20 mouse cellular contexts compared by ENCODE assay signal in the genomic region with DNA sequence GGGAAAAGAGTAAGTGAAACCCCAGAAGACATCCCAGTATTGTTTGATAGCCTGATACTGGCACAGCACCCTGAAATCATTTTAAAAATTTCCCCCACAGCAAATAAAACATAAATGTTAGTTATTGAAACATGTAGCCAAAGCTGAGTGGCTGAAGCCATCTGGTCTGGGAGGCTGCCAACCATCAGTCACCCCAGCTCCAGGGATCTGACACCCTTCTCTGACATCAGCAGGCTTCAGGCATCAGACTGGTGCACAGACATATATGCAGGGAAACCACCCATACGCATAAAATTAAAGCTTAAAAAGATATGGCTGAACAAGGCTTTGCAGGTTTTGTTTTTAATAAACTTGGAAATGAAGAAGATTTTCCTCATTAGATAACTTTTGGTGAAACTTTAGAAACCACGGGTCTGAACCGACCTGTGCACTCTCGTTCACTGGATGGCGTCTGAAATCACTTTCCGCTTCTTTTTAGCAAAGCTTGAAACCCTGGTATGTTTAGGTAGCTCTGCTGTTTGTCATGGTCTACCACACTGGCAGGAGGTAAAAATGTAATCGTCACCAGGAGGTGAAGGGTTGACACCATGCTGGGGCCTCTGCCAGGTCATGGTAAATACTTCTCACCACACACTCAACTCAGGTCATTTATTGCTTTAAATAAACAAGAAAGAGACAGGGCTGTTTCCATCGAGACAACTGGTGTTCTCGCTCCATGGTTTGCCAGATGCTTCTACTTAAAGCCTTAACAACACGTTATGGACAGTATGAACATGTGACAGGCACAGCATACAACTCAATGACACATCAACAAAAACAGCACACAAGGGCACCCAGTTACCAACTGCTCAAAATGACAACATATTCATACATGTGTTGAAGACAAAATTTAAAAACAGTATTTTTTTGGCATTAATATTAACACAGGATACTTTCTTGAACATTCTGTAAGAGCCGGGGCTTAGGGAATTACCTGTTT.
A peak's percentile ranks its signal among the peaks of the same experiment; 100 is the strongest.
DNase-seq lines count a peak whose midpoint lies in the region; ATAC-seq and TF ChIP-seq lines count a peak whose summit lies in the region.
"Had no signal": no experiment of that assay in that cellular context is flagged by ENCODE, and none has a peak within 500 bp of the region (broad histone marks: within the 10 kb centered on the region; RNA-seq: fewer than 3 reads in every experiment).

No protein-coding gene starts in this region.

- H3K27me3 ChIP-seq in embryonic facial prominence, embryonic 11.5 days (ENCODE audit: control insufficient read depth, insufficient read depth, low read length), result no peaks in the 10 kb centered on the region
- H3K27me3 ChIP-seq in embryonic facial prominence, embryonic 10.5 days (replicated peaks; ENCODE audit: low read depth, poor library complexity, severe bottlenecking), result no peaks in the 10 kb centered on the region
- no peaks in the 10 kb centered on the region for H3K27me3 ChIP-seq in heart, embryonic 16.5 days (ENCODE audit: control insufficient read depth, insufficient read depth, low read length)
- H3K27me3 ChIP-seq in lung, postnatal 0 days (replicated peaks; ENCODE audit: insufficient read depth, low read length), result no peaks in the 10 kb centered on the region
- H3K27me3 ChIP-seq: embryonic facial prominence, embryonic 15.5 days; hindbrain, embryonic 13.5 days; limb, embryonic 12.5 days; megakaryocyte, embryonic 14.5 days; neural tube, embryonic 13.5 days; stomach, embryonic 15.5 days had no signal

- no peak for ATAC-seq in embryonic facial prominence, embryonic 11.5 days (replicated peaks; ENCODE audit: insufficient number of reproducible peaks, low FRiP score, low TSS enrichment, low read depth)
- ATAC-seq in heart, embryonic 16.5 days (replicated peaks; ENCODE audit: extremely low read depth, insufficient read depth, low FRiP score), result 0 out of 2 replicates have a peak, but pooled peaks have one; percentile 58
- no peak for ATAC-seq in lung, postnatal 0 days
- ATAC-seq: liver, postnatal 0 days had no signal

- H3K9me3 ChIP-seq in embryonic facial prominence, embryonic 11.5 days (replicated peaks; ENCODE audit: control insufficient read depth, low read length), result no peaks in the 10 kb centered on the region
- no peaks in the 10 kb centered on the region for H3K9me3 ChIP-seq in embryonic facial prominence, embryonic 10.5 days
- no peaks in the 10 kb centered on the region for H3K9me3 ChIP-seq in heart, embryonic 16.5 days (replicated peaks; ENCODE audit: control insufficient read depth, low read length)
- H3K9me3 ChIP-seq in lung, postnatal 0 days (ENCODE audit: low read length), result no peaks in the 10 kb centered on the region
- H3K9me3 ChIP-seq: embryonic facial prominence, embryonic 15.5 days; hindbrain, embryonic 13.5 days; limb, embryonic 12.5 days; megakaryocyte, embryonic 14.5 days; neural tube, embryonic 13.5 days; stomach, embryonic 15.5 days had no signal

- no peak overlapping the region for H3K4me2 ChIP-seq in embryonic facial prominence, embryonic 11.5 days (ENCODE audit: low read depth, low read length)
- no peak overlapping the region for H3K4me2 ChIP-seq in heart, embryonic 16.5 days (ENCODE audit: low read depth, low read length)
- no peak overlapping the region for H3K4me2 ChIP-seq in lung, postnatal 0 days (replicated peaks; ENCODE audit: low read depth, low read length)
- H3K4me2 ChIP-seq: embryonic facial prominence, embryonic 15.5 days; hindbrain, embryonic 13.5 days; limb, embryonic 12.5 days; neural tube, embryonic 13.5 days; stomach, embryonic 15.5 days had no signal

- no peaks in the 10 kb centered on the region for H3K4me1 ChIP-seq in embryonic facial prominence, embryonic 11.5 days (ENCODE audit: control insufficient read depth, insufficient read depth, low read length)
- H3K4me1 ChIP-seq in embryonic facial prominence, embryonic 10.5 days, result peaks cover 35% of the 10 kb centered on the region
- peaks cover 9% of the 10 kb centered on the region for H3K4me1 ChIP-seq in heart, embryonic 16.5 days (ENCODE audit: control insufficient read depth, insufficient read depth, low read length)
- no peaks in the 10 kb centered on the region for H3K4me1 ChIP-seq in lung, postnatal 0 days (ENCODE audit: insufficient read depth, low read depth, low read length)
- H3K4me1 ChIP-seq: embryonic facial prominence, embryonic 15.5 days; hindbrain, embryonic 13.5 days; megakaryocyte, embryonic 14.5 days; stomach, embryonic 15.5 days had no signal

- WGBS in embryonic facial prominence, embryonic 11.5 days, result 69% methylated on average over 11 of the region's 11 CpGs
- 80% methylated on average over 11 of the region's 11 CpGs for WGBS in embryonic facial prominence, embryonic 10.5 days
- WGBS in heart, embryonic 16.5 days, result 50% methylated on average over 11 of the region's 11 CpGs
- 50% methylated on average over 11 of the region's 11 CpGs for WGBS in lung, postnatal 0 days

- no peak for TF ChIP-seq CTCF in lung, postnatal 0 days (IDR thresholded peaks at IDR 0.05)

- H3K27ac ChIP-seq in embryonic facial prominence, embryonic 11.5 days (replicated peaks; ENCODE audit: low read depth, low read length), result no peak overlapping the region
- no peak overlapping the region for H3K27ac ChIP-seq in embryonic facial prominence, embryonic 10.5 days (replicated peaks)
- peak overlapping the region; percentile 25 for H3K27ac ChIP-seq in heart, embryonic 16.5 days (ENCODE audit: low read length)
- H3K27ac ChIP-seq in lung, postnatal 0 days (ENCODE audit: low read length), result no peak overlapping the region
- H3K27ac ChIP-seq: embryonic facial prominence, embryonic 15.5 days; hindbrain, embryonic 13.5 days; limb, embryonic 12.5 days; neural tube, embryonic 13.5 days; stomach, embryonic 15.5 days had no signal

- no peak for TF ChIP-seq EP300 in lung, postnatal 0 days (IDR thresholded peaks at IDR 0.05)

- H3K4me3 ChIP-seq in embryonic facial prominence, embryonic 11.5 days (ENCODE audit: low read depth, low read length), result no peak overlapping the region
- no peak overlapping the region for H3K4me3 ChIP-seq in embryonic facial prominence, embryonic 10.5 days
- no peak overlapping the region for H3K4me3 ChIP-seq in heart, embryonic 16.5 days (ENCODE audit: low read length)
- no peak overlapping the region for H3K4me3 ChIP-seq in lung, postnatal 0 days (ENCODE audit: low read depth, low read length)
- H3K4me3 ChIP-seq: embryonic facial prominence, embryonic 15.5 days; hindbrain, embryonic 13.5 days; limb, embryonic 12.5 days; megakaryocyte, embryonic 14.5 days; neural tube, embryonic 13.5 days; stomach, embryonic 15.5 days had no signal

- H3K9ac ChIP-seq in embryonic facial prominence, embryonic 11.5 days (replicated peaks; ENCODE audit: low read length), result no peak overlapping the region
- no peak overlapping the region for H3K9ac ChIP-seq in heart, embryonic 16.5 days (ENCODE audit: low read length)
- no peak overlapping the region for H3K9ac ChIP-seq in lung, postnatal 0 days (replicated peaks; ENCODE audit: low read depth)
- H3K9ac ChIP-seq: embryonic facial prominence, embryonic 15.5 days; hindbrain, embryonic 13.5 days; limb, embryonic 12.5 days; liver, postnatal 0 days; neural tube, embryonic 13.5 days; stomach, embryonic 15.5 days had no signal

- no peaks in the 10 kb centered on the region for H3K36me3 ChIP-seq in embryonic facial prominence, embryonic 11.5 days (replicated peaks; ENCODE audit: control insufficient read depth, insufficient read depth, low read depth, low read length)
- H3K36me3 ChIP-seq in embryonic facial prominence, embryonic 10.5 days (replicated peaks), result no peaks in the 10 kb centered on the region
- 0 out of 2 replicates have a peak, but pooled peaks cover 3% of the 10 kb centered on the region for H3K36me3 ChIP-seq in heart, embryonic 16.5 days (ENCODE audit: control insufficient read depth, insufficient read depth)
- H3K36me3 ChIP-seq in lung, postnatal 0 days (ENCODE audit: insufficient read depth, low read length), result no peaks in the 10 kb centered on the region
- H3K36me3 ChIP-seq: embryonic facial prominence, embryonic 15.5 days; hindbrain, embryonic 13.5 days; limb, embryonic 12.5 days; neural tube, embryonic 13.5 days; stomach, embryonic 15.5 days had no signal

- peak; percentile 0 for DNase-seq in embryonic facial prominence, embryonic 11.5 days (ENCODE audit: low spot score)
- DNase-seq in embryonic facial prominence, embryonic 10.5 days (ENCODE audit: low spot score), result no peak
- DNase-seq in heart, adult 18-20 months, result no peak
- peak; percentile 21 for DNase-seq in lung, postnatal 10 days
- no peak for DNase-seq in lung, postnatal 0 days (ENCODE audit: low spot score)
- DNase-seq in thymus, postnatal 14 days, result no peak
- no peak for DNase-seq in neural tube, embryonic 10.5 days (ENCODE audit: extremely low spot score, low spot score)
- DNase-seq: adrenal gland, postnatal 14 days; cerebellum, postnatal 36 days; gastrocnemius, postnatal 36 days; kidney, adult 18-20 months; liver, postnatal 0 days; thymus, postnatal 36 days had no signal

Comparison
In these comparisons a context has a peak if more than half of its experiments do, and no peak if none do; other contexts are left out.
1. DNase-seq: peak in embryonic facial prominence, embryonic 11.5 days (single experiment) and lung, postnatal 10 days (single experiment); none in embryonic facial prominence, embryonic 10.5 days (single experiment), heart, adult 18-20 months (0 of 2), lung, postnatal 0 days (single experiment), thymus, postnatal 14 days (single experiment) and neural tube, embryonic 10.5 days (single experiment).